ENCODE assay signal across 8 mouse cellular contexts in the genomic region with DNA sequence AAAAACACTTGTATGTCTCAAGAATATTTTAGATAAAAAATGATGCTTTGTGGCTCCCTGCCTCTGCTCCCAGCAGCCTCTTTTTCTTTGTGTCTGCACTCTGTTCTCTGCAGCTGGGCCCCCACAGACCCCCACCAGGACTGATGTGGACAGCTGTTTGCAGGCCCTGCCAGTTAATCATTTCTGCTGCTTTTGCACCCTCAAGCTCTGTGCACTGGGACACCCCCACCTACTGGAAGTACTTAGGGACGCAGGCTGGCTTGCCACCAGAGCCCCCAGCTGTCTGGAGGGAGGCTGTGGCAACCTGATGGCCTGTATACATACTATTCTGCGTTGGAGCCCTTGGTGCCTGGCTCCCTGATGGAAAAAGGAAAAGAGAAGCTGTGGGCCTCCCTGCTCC. TPM values are rescaled to one million over a fixed set of nuclear protein-coding genes. Genes with fewer than 3 reads are reported as not detected.
DNase-seq lines count a peak whose midpoint lies in the region; ATAC-seq and TF ChIP-seq lines count a peak whose summit lies in the region.

No protein-coding gene starts in this region.

- peak; percentile 63 to 69 for DNase-seq in cerebellum, postnatal 10 days
- DNase-seq in cerebellum, adult 18-20 months, result no peak
- DNase-seq in urinary bladder, postnatal 25 days (ENCODE audit: low spot score), result no peak
- no peak for DNase-seq in cerebellum, adult 9-11 months

- no peak for TF ChIP-seq POLR2A in myocyte (IDR thresholded peaks at IDR 0.05; ENCODE audit: insufficient read length, low read depth)

- H3K4me2 ChIP-seq in forebrain, embryonic 15.5 days (replicated peaks), result no peak overlapping the region; the same call in 1 of the 2 replicates
- no peak overlapping the region for H3K4me2 ChIP-seq in intestine, embryonic 15.5 days (replicated peaks)
- peak overlapping the region; percentile 44 for H3K4me2 ChIP-seq in myocyte (ENCODE audit: low read depth)

- H3K79me2 ChIP-seq in myocyte (ENCODE audit: control insufficient read depth, insufficient read depth), result peaks cover 85% of the 10 kb centered on the region

- H3K27ac ChIP-seq in forebrain, embryonic 15.5 days (replicated peaks), result 0 out of 2 replicates have a peak overlapping the region, but pooled peaks have one; percentile 0
- peak overlapping the region; percentile 57 for H3K27ac ChIP-seq in intestine, embryonic 15.5 days

- peak; percentile 29 for TF ChIP-seq CTCF in E14TG2a.4 (conservative IDR thresholded peaks at IDR 0.05; ENCODE audit: low read length)

- no peak overlapping the region for H3K9ac ChIP-seq in forebrain, embryonic 15.5 days (replicated peaks)
- no peak overlapping the region for H3K9ac ChIP-seq in intestine, embryonic 15.5 days

- H3ac ChIP-seq in myocyte (ENCODE audit: control insufficient read depth, insufficient read length), result no peak overlapping the region

- H3K27me3 ChIP-seq in E14TG2a.4 (ENCODE audit: insufficient read depth, low read length) (no peaks in the 10 kb centered on the region; the same call in 1 of the 2 replicates), myocyte (ENCODE audit: control insufficient read depth, insufficient read depth, insufficient read length) (no peaks in the 10 kb centered on the region)
- H3K27me3 ChIP-seq in forebrain, embryonic 15.5 days, result no peaks in the 10 kb centered on the region
- no peaks in the 10 kb centered on the region for H3K27me3 ChIP-seq in intestine, embryonic 15.5 days (replicated peaks)

- peak; percentile 51; the same call in 1 of the 2 replicates for ATAC-seq in forebrain, embryonic 15.5 days (replicated peaks)
- peak; percentile 65 for ATAC-seq in intestine, embryonic 15.5 days

- no peaks in the 10 kb centered on the region for H3K36me3 ChIP-seq in E14TG2a.4 (ENCODE audit: insufficient read depth, low read length)
- no peaks in the 10 kb centered on the region for H3K36me3 ChIP-seq in forebrain, embryonic 15.5 days
- H3K36me3 ChIP-seq in intestine, embryonic 15.5 days, result no peaks in the 10 kb centered on the region
- H3K36me3 ChIP-seq in myocyte (ENCODE audit: control insufficient read depth, insufficient read depth), result no peaks in the 10 kb centered on the region

- H3K9me3 ChIP-seq in E14TG2a.4 (ENCODE audit: low read length), result no peaks in the 10 kb centered on the region
- H3K9me3 ChIP-seq in forebrain, embryonic 15.5 days, result no peaks in the 10 kb centered on the region
- no peaks in the 10 kb centered on the region for H3K9me3 ChIP-seq in intestine, embryonic 15.5 days

- H3K4me1 ChIP-seq in E14TG2a.4 (replicated peaks; ENCODE audit: low read depth, low read length), result peaks cover 23% of the 10 kb centered on the region
- H3K4me1 ChIP-seq in forebrain, embryonic 15.5 days, result peaks cover 68% of the 10 kb centered on the region
- peaks cover 19% of the 10 kb centered on the region for H3K4me1 ChIP-seq in intestine, embryonic 15.5 days (replicated peaks)

- WGBS in forebrain, embryonic 15.5 days, result 5% methylated on average over 2 of the region's 2 CpGs
- WGBS in intestine, embryonic 15.5 days, result 13% methylated on average over 2 of the region's 2 CpGs

- no peak overlapping the region for H3K4me3 ChIP-seq in E14TG2a.4 (replicated peaks; ENCODE audit: low read length)
- H3K4me3 ChIP-seq in forebrain, embryonic 15.5 days, result no peak overlapping the region
- no peak overlapping the region for H3K4me3 ChIP-seq in intestine, embryonic 15.5 days (replicated peaks)
- H3K4me3 ChIP-seq in myocyte, result no peak overlapping the region

TF ChIP-seq in myocyte, 11 proteins besides CTCF, POLR2A, EP300 and RAD21:
- TF ChIP-seq TCF12 (IDR thresholded peaks at IDR 0.05; ENCODE audit: insufficient read depth, poor library complexity, severe bottlenecking) (peak; percentile 24), REST (IDR thresholded peaks at IDR 0.05; ENCODE audit: insufficient read depth, insufficient read length) (no peak), POLR2AphosphoS2 (IDR thresholded peaks at IDR 0.05; ENCODE audit: insufficient read length, low read depth) (no peak), CEBPB (IDR thresholded peaks at IDR 0.05; ENCODE audit: insufficient read depth, poor library complexity, severe bottlenecking) (no peak), MYOD1 (IDR thresholded peaks at IDR 0.05; ENCODE audit: control insufficient read depth in 1 of 3, insufficient read length in 2 of 3, low read depth in 2 of 3) (peak in 2 of 3 experiments; percentile 70 to 87), E2F4 (IDR thresholded peaks at IDR 0.05; ENCODE audit: insufficient read depth) (no peak), USF1 (IDR thresholded peaks at IDR 0.05; ENCODE audit: low read depth) (no peak), MYOG (IDR thresholded peaks at IDR 0.05; ENCODE audit: control insufficient read depth in 1 of 3, insufficient read depth in 1 of 3, insufficient read length in 2 of 3, low read depth in 2 of 3) (peak in 1 of 3 experiments; percentile 45)

RNA-seq across cellular contexts. Expression of a gene that starts 11.3 kb away (rescaled TPM):
- polyA plus RNA-seq in forebrain, embryonic 15.5 days (2015; fragmentation: Nextera tagmentation; extraction: Ambion mirVana), result 20.0 and 20.8 TPM in 2 replicates
- 10.2 and 11.2 TPM in 2 replicates for polyA plus RNA-seq in intestine, embryonic 15.5 days (2015; fragmentation: Nextera tagmentation; extraction: Ambion mirVana)
- 6.5 TPM for polyA plus RNA-seq in myocyte (2012; fragmentation: generic; extraction: Trizol)

Comparison
In these comparisons a context has a peak if more than half of its experiments do, and no peak if none do; other contexts are left out.
1. DNase-seq: peak in cerebellum, postnatal 10 days (2 of 2); none in cerebellum, adult 18-20 months (0 of 2), urinary bladder, postnatal 25 days (single experiment) and cerebellum, adult 9-11 months (single experiment).